In genomic region chr9:64314696-64315095, GRCm38 (mm10) we compare ENCODE assay signal across 17 mouse cellular contexts.
"Had no signal": no experiment of that assay in that cellular context is flagged by ENCODE, and none has a peak within 500 bp of the region (broad histone marks: within the 10 kb centered on the region; RNA-seq: fewer than 3 reads in every experiment).

No protein-coding gene starts in this region.

- H3K4me3 ChIP-seq: neural tube, embryonic 12.5 days; neural tube, embryonic 13.5 days; neural tube, embryonic 15.5 days; stomach, embryonic 15.5 days had no signal

- DNase-seq: retina, postnatal 1 day; right cerebral cortex, adult 18-20 months; right cerebral cortex, postnatal 14 days; right cerebral cortex, postnatal 25 days; right cerebral cortex, postnatal 4 days; spleen, adult 18-20 months; thymus, adult 18-20 months; thymus, adult 2 months; thymus, postnatal 14 days; thymus, postnatal 25 days; thymus, postnatal 36 days; thymus, postnatal 4 days had no signal

- H3K4me2 ChIP-seq: neural tube, embryonic 12.5 days; neural tube, embryonic 13.5 days; neural tube, embryonic 15.5 days; stomach, embryonic 15.5 days had no signal

- H3K27ac ChIP-seq: neural tube, embryonic 12.5 days; neural tube, embryonic 13.5 days; neural tube, embryonic 15.5 days; stomach, embryonic 15.5 days; stomach, postnatal 0 days had no signal

- H3K27me3 ChIP-seq: neural tube, embryonic 12.5 days; neural tube, embryonic 13.5 days; neural tube, embryonic 15.5 days; stomach, embryonic 15.5 days had no signal

- H3K4me1 ChIP-seq: neural tube, embryonic 12.5 days; stomach, embryonic 15.5 days had no signal

- H3K9me3 ChIP-seq: neural tube, embryonic 12.5 days; neural tube, embryonic 13.5 days; neural tube, embryonic 15.5 days; stomach, embryonic 15.5 days had no signal

- H3K9ac ChIP-seq: neural tube, embryonic 12.5 days; neural tube, embryonic 13.5 days; neural tube, embryonic 15.5 days; stomach, embryonic 15.5 days had no signal
